In the genomic region with DNA sequence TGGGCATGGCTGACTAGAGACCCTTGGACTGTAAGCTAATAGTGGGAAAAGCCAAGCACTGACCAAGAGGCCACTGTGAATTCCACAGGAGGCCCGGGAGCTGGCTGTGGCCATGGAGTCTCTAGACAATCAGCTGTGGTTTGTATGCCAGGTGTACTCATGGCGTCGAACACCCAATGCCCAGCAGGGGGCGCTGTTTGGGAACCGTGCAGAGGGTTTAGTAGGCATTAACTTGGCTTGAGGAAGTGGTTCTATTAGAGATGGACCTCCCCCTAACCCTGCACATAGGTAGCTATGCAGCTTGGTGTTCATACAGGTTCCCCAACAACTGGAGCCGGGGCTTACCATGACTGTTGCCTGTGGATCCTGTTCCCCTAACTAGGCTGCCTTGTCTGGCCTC, we compare ENCODE assay signal across 9 mouse cellular contexts. TPM values are rescaled to one million over a fixed set of nuclear protein-coding genes. Genes with fewer than 3 reads are reported as not detected.
DNase-seq lines count a peak whose midpoint lies in the region; ATAC-seq lines count a peak whose summit lies in the region.
"Had no signal": no experiment of that assay in that cellular context is flagged by ENCODE, and none has a peak within 500 bp of the region (broad histone marks: within the 10 kb centered on the region; RNA-seq: fewer than 3 reads in every experiment).

No protein-coding gene starts in this region.

- no peaks in the 10 kb centered on the region for H3K36me3 ChIP-seq in liver, embryonic 11.5 days (ENCODE audit: control insufficient read depth, insufficient read depth, low read length)
- no peaks in the 10 kb centered on the region for H3K36me3 ChIP-seq in liver, embryonic 13.5 days

- H3K27ac ChIP-seq in liver, embryonic 11.5 days (ENCODE audit: low read depth, low read length): no peak overlapping the region
- no peak overlapping the region for H3K27ac ChIP-seq in liver, embryonic 13.5 days

- H3K9me3 ChIP-seq in liver, embryonic 11.5 days (ENCODE audit: control insufficient read depth, low read length): no peaks in the 10 kb centered on the region
- no peaks in the 10 kb centered on the region for H3K9me3 ChIP-seq in liver, embryonic 13.5 days (replicated peaks)

- H3K4me1 ChIP-seq in liver, embryonic 11.5 days (replicated peaks; ENCODE audit: control insufficient read depth, insufficient read depth, low read length): no peaks in the 10 kb centered on the region
- no peaks in the 10 kb centered on the region for H3K4me1 ChIP-seq in liver, embryonic 13.5 days (replicated peaks)

- no peak overlapping the region for H3K9ac ChIP-seq in liver, embryonic 11.5 days (ENCODE audit: low read depth, low read length)
- H3K9ac ChIP-seq in liver, embryonic 13.5 days: no peak overlapping the region

- no peak overlapping the region for H3K4me3 ChIP-seq in liver, embryonic 11.5 days (ENCODE audit: low read depth, low read length)
- H3K4me3 ChIP-seq in liver, embryonic 13.5 days (replicated peaks): no peak overlapping the region
- H3K4me3 ChIP-seq: myocyte had no signal

- DNase-seq in liver: peak; percentile 56
- no peak for DNase-seq in liver, embryonic 11.5 days (ENCODE audit: low spot score)
- peak; percentile 19 to 36 for DNase-seq in adrenal gland, postnatal 4 days (ENCODE audit: low spot score in 2 of 2)
- peak; percentile 21 for DNase-seq in liver, embryonic 13.5 days
- DNase-seq in spleen, postnatal 10 days (ENCODE audit: low spot score in 2 of 2): peak; percentile 39 to 85
- DNase-seq in frontal cortex, postnatal 25 days (ENCODE audit: low spot score in 2 of 2): no peak
- DNase-seq in layer of hippocampus, adult 9-10 months (ENCODE audit: low spot score): no peak

- no peak for ATAC-seq in liver, embryonic 11.5 days (replicated peaks; ENCODE audit: low FRiP score)
- ATAC-seq in liver, embryonic 13.5 days (ENCODE audit: low read depth): no peak

- H3K27me3 ChIP-seq in liver, embryonic 11.5 days (replicated peaks; ENCODE audit: control insufficient read depth, insufficient read depth, low read length): no peaks in the 10 kb centered on the region
- H3K27me3 ChIP-seq in liver, embryonic 13.5 days: no peaks in the 10 kb centered on the region

- no peak overlapping the region for H3K4me2 ChIP-seq in liver, embryonic 11.5 days
- no peak overlapping the region for H3K4me2 ChIP-seq in liver, embryonic 13.5 days

- WGBS in liver, embryonic 11.5 days: 47% methylated on average over 6 of the region's 6 CpGs
- WGBS in liver, embryonic 13.5 days (ENCODE audit: insufficient replicate concordance): 39% methylated on average over 6 of the region's 6 CpGs

RNA-seq across cellular contexts. Expression of a gene that starts 17.7 kb away (rescaled TPM):
- 0.36 and 0.47 TPM in 2 replicates for polyA plus RNA-seq in liver, embryonic 11.5 days (2014; fragmentation: Nextera tagmentation; extraction: Ambion mirVana)
- total RNA-seq in adrenal gland, postnatal 4 days (2021): 1 to 10 TPM; 2.7 to 2.9 TPM
- 0.35 and 0.46 TPM in 2 replicates for polyA plus RNA-seq in liver, embryonic 13.5 days (2015; fragmentation: Nextera tagmentation; extraction: Ambion mirVana)
- polyA plus RNA-seq: myocyte had no signal

RNA-seq across cellular contexts. Expression of a gene that starts 18.2 kb away (rescaled TPM):
- not detected in 2 replicates for polyA plus RNA-seq in liver, embryonic 11.5 days (2014; fragmentation: Nextera tagmentation; extraction: Ambion mirVana)
- total RNA-seq in adrenal gland, postnatal 4 days (2021): 1 to 10 TPM; 1.9 to 3.1 TPM
- 0.27 TPM in 1 of 2 replicates, not detected in the other for polyA plus RNA-seq in liver, embryonic 13.5 days (2015; fragmentation: Nextera tagmentation; extraction: Ambion mirVana)
- polyA plus RNA-seq: myocyte had no signal

RNA-seq across cellular contexts. Expression of a gene that starts 42.4 kb away (rescaled TPM):
- polyA plus RNA-seq in liver, embryonic 11.5 days (2014; fragmentation: Nextera tagmentation; extraction: Ambion mirVana): not detected in 2 replicates
- total RNA-seq in adrenal gland, postnatal 4 days (2021): 1 to 10 TPM; 3.2 to 4.2 TPM
- polyA plus RNA-seq in liver, embryonic 13.5 days (2015; fragmentation: Nextera tagmentation; extraction: Ambion mirVana): 0.17 TPM in 1 of 2 replicates, not detected in the other
- polyA plus RNA-seq: myocyte had no signal

RNA-seq across cellular contexts. Expression of a gene that starts 50.1 kb away (rescaled TPM):
- polyA plus RNA-seq in liver, embryonic 11.5 days (2014; fragmentation: Nextera tagmentation; extraction: Ambion mirVana): not detected in 2 replicates
- 1 to 10 TPM in 1 of 2 experiments, under 1 TPM in 1; 0.37 to 1.6 TPM for total RNA-seq in adrenal gland, postnatal 4 days (2021)
- polyA plus RNA-seq in liver, embryonic 13.5 days (2015; fragmentation: Nextera tagmentation; extraction: Ambion mirVana): not detected in 2 replicates
- polyA plus RNA-seq: gonadal fat pad, adult 2 months; myocyte had no signal

RNA-seq across cellular contexts. Expression of a gene that starts 54.7 kb away (rescaled TPM):
- 0.07 and 0.21 TPM in 2 replicates for polyA plus RNA-seq in liver, embryonic 11.5 days (2014; fragmentation: Nextera tagmentation; extraction: Ambion mirVana)
- total RNA-seq in adrenal gland, postnatal 4 days (2021): 10 to 100 TPM; 32.1 to 36.8 TPM
- 0.08 and 0.22 TPM in 2 replicates for polyA plus RNA-seq in liver, embryonic 13.5 days (2015; fragmentation: Nextera tagmentation; extraction: Ambion mirVana)

Comparison
In these comparisons a context has a peak if more than half of its experiments do, and no peak if none do; other contexts are left out.
1. DNase-seq: peak in liver (single experiment), adrenal gland, postnatal 4 days (2 of 2), liver, embryonic 13.5 days (single experiment) and spleen, postnatal 10 days (2 of 2); none in liver, embryonic 11.5 days (single experiment), frontal cortex, postnatal 25 days (0 of 2) and layer of hippocampus, adult 9-10 months (single experiment).